Mouse (Mus musculus) CD4-positive, CD25-positive, alpha-beta regulatory T cell, adult 4 months (primary cell): ENCODE results near the gene Cnr1. TPM values are rescaled to one million over a fixed set of nuclear protein-coding genes. Genes with fewer than 3 reads are reported as not detected.

ENCODE experiments used
- ATAC-seq: one replicate; pipeline ENCODE4 v1.8.0; 2017
- polyA plus RNA-seq, 2 experiments: library from polyadenylated mRNA; unstranded; fragments of 100-300 nt; shearing (Covaris generic); gene quantifications; one replicate each; pipeline ENCODE4 v1.2.1; 2017

The Cnr1 gene
- not detected for polyA plus RNA-seq

DNA sequence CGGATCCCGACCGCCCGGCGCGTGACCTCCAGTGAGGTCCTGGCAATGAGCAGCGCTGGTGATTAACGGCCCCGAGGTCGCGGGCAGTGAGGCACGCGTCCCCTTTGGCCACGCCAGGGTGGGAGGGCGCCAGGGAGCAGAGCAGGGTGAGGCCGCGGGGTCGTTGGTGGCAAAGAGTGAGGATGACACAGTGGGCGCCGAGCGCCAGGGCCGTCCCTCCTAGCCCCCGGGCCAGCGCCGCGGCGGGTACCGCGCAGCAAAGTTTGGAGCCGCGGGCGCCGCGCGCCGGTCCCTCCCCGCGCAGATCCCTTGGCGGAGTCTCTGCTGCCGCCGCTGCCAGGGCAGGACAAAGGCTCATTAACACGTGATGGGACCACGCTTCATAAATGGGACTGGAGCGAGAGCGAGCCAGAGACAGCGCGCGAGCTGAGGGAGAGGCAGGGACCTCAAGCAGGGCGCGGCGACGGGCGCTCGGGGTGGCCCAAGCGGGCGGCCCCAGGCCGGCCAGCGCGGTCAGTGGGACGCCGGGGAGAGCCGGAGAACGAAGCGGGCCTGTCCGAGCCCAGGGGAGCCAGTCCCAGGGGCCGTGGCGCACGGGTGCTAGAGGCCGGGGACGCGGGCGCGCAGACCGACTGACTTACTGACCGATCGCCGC lies at the start of gene Cnr1:
Gene Cnr1 (plus strand): TSS at position 360 of the 655 bp plus-strand sequence.
- ATAC-seq, result peak; percentile 53

DNA sequence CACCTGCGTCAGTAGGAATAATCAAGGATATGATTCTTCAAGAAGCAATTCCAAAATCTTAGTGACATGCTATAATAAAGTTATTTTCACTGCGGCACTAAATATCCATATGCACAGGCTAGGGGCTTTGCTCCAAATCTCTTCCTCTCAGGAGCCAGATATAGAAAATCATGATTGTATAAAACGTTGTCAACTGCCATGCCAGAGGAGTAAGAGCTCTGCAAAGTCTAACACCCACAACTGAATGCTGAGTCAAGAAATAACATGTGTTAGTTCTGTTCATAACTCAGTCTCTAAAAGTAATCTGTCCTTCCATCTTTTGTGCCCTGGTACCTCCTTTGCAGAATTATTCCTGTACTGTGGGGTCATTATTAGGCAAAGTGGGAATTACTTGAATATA lies 44.4 kb upstream of the Cnr1 start:
- no peak for ATAC-seq

DNA sequence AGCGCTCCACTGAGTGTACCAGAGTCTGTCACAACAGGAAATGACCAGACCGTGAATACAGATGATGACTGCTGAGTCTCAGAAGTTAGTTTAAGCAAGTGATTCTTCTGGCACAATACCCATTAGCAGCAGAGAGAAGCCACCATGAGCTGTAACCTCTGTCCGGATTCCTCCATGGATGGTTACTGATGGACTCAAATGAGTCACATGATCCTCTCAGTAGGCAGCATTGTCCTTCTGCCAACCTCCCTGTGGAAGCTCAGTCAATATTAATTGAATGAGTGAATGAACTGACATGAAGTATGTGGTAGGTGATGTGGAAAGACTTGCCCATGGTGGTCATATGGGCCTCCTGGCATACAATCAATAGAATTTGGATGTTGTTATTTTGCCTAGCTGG lies 38.4 kb upstream of the Cnr1 start:
- no peak for ATAC-seq

DNA sequence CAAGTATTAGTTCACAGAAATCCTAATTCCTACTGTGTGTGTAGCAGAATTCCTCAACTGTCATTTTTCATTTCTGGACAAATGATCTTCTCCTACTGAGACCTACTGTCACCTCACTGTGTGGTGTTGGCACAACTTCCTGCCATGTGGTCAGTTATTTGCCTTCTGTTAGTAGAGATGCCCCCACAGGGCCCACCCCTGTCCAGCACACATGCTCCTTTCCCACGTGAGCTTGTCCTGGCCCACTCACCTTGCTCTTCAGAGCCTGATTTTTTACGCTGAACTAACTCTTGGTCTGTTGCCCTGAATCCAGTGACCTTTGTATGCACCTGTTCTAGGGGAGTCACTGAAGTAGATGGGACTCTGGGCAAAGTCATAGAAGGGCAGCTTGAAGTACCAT lies 34.4 kb upstream of the Cnr1 start:
- no peak for ATAC-seq

DNA sequence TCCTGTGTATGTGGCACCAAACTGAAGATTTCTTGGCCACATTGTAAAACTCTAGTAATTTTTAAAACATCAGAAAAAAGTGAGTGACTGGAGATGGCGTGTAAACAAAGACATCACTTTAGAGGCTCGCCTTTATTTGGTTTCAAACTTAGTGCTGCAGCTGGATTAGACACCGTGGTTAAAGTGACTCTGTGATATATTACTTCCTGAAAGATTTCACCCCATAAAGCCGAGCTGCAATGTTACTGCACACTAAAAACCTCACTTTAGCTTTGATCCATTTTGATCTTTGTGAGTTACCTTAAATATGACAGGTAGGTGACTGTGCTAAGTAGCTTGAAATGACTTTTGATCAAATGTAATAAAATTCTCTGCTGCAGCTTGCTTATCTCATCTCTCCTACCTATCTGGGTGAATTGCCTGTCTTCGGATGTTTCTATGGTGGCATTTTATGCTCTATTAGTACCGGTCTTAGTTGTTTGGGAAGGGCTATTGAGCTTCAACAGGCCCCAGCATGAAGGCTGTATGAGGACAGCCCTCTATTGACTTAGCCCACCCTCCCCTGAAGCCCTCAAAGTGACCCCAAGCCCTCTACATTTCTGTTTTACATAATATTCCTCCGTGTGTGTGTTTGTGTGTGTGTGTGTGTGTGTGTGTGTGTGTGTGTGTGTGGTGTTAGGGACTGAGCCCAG lies 32.1 kb upstream of the Cnr1 start:
- ATAC-seq, result no peak

DNA sequence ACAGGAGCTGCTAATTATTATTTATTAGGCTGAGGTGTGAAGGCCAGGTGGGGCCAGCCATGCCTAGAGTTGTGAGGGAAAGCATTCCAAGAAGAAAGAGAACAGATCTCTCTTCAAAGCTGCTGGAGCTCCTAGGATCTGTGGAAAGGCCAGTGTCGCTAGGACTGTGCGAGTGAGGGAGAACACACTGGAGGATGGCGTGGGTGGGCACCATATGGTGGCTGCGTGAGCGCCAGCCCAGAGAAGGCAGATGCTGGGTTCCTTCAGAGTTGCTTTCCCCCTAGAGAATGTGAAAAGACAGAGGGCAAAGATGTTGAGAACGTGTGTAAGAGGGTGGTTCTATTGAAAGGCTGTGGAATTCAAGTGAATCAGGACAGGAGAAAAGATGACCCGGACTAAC lies 30.6 kb upstream of the Cnr1 start:
- ATAC-seq, result no peak

DNA sequence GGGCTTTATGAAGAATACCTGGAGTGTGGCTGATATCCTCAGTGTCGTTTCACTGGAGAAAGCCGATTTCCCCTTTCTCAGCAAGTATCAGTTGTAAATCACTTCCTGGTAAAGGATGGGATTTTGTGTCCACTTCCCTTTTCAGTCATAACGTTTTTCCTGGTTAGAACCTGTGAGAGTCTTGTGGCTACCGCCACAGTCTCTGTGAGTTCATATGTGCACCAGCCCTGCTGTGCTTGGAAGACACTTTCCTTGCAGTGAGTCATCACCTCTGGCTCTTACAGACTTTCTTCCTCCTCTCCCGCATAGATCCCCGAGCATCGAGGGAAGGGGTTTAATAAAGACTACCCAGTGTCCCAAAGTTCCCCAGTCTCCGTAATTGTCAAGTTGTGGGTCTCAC lies 29.3 kb upstream of the Cnr1 start:
- ATAC-seq, result no peak

DNA sequence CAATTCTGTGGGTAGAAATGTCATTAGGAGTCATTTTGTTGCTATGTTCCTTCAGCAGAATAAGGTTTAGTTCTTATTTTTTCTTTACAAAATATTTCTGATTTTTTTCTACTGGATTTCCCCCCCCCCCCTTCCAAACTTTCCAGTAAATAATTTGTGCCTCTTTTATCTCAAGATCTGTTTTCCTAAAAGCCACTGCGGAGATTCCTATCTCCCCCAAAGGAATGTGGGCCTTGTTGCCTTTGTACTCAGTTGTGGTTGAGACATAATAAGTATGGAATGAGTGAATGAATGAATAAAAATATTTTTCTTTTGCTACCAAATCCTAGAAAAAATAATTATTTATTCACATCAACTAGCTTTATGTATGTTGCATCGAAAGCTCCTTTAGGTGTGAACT lies 28.9 kb upstream of the Cnr1 start:
- ATAC-seq, result no peak

DNA sequence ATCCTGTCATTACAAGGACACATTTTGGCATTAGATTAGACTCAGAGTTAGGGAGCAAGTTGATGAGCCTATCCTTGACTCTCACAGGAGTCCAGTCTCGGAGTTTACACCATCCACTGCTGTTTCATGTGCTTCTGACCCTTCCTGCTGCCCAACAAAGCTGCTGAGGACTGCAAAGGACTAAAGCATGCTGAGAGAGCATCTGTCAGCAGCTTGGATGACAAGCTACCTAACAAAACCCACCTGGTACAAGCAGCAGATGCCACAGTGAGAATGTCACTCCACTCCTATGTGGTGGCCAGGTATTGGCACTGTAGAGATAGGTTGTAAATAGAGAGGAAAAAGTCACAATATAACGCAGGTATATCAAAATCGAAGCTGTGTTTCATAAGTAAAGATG lies 22.7 kb upstream of the Cnr1 start:
- ATAC-seq, result no peak

DNA sequence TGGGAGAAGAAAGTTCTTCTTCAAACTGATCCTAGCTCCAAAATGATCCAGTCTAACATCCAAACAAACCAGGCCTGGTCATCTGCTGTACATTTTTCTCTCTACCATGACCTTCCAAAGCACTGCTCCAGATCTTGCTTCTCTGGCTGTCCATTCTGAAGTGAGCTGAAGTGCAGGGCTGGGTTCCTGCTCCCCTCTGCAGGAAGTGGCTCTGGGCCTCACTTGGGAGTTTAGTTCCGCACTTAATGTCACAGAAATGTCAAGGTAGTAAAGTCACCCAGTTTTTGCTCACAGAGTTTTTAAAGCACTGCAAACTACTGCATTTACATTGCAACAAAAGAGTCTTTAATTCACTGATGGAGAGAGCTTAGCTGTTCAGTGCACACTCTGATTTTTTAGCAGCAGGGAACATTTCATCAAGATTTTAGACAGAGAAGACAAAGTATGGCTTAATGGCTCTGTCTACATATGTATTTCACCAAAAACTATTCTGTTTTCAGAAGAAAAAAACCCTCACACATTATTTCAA lies 20.5 kb upstream of the Cnr1 start:
- no peak for ATAC-seq

DNA sequence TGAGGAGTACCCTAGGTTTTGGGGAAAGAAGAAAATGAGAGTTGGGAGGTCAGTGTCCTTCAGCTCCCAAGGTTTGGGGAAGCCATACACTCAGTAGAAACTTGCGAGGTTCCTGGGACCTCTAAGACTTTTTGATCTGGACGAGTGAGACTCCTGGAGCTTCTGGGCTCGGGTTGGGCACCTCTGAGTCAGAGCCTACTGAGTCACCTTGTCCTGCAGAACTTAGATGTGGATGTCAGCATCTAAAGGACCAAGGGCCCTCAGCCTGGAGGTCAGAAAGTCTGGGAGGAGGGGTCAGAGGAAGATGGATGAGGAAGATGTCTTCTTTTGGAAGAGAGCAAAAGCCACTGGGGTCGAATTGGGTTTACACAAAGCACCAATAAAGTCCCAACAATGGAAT lies 19.6 kb upstream of the Cnr1 start:
- ATAC-seq, result no peak

DNA sequence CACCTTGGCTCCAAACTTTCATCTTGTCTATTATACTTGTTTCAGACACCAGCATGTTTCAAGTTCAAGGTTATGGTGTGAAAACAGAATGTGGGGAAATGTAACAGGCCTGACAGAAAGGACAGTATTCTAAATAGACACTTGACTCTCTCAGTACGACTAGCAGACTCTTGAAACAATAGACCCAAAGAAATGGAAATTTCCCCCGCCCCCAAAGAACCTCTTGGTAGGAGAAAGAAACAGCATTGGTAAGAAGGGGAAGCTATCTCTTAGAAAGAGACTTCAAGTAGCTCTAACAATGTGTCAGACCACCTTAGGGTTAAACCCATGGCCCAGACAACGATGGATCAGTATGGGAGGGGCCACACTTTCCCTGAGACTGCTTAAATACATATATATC lies 15.6 kb upstream of the Cnr1 start:
- no peak for ATAC-seq

DNA sequence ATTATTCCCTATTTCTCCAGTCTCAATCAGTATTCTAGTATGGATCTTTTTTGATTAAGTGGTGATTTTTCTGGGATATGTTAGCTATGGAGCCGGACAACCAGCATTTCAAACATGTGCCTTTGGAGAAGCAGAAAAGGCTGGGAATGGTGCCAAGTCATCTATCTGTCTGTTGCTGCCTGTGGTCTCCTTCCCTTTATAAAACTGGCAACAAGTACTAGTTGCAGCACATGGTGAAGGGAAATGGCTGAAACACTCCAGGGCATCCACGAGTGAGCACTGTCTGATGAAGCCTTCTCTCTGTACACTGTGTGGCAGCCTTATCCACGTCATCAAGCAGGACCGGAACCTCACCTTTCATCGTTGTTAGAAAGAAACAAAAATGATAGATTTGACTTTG lies 8.7 kb upstream of the Cnr1 start:
- no peak for ATAC-seq

DNA sequence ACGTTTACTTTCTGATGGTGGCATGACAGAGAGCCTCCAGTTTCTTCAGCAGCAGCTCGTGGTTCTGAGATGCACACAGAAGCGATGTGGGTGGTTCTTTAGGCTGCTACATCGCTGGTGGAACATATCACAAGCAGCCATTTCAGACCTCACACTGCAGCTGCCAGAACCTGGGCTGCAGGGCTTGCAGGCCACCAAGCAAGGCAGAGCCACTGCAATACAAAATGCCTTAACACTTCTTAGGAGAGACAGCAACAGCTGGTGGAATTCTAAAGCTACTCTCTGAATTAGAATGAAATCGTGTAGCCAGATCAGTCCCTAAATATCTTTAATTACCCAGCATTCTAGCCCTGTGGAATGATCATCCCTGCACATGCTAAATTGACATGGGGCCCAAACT lies 3.6 kb upstream of the Cnr1 start:
- ATAC-seq, result no peak

DNA sequence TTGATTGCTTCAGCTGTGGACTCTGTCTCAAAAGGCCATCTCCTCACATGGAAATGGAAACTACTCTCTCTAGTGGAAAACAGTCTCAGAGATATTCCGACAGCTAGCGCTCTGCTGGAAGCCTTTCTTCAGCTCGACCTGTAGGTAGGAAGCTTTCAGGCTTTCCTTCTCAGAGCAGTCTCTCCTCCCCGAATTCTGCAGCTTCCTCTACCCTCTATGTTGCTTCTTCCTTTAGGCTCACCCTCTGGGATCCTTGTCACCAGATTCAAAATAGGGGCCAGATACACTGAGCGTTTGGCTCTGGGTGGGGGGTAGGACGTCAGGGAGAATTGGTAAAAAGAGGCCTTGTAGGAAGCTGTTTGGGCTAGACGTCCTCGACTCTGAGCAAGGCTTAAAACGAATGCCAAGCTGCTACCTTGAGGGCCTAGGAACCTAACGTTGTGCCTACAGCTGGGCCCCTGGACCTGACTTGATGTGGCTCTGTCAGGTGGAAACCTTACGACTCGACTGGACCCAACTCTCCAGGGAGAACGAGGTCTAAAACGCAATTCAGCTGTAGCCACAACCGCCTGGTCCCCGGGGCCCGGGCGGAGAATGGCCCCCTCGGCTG lies 1.1 kb upstream of the Cnr1 start:
- ATAC-seq, result no peak

DNA sequence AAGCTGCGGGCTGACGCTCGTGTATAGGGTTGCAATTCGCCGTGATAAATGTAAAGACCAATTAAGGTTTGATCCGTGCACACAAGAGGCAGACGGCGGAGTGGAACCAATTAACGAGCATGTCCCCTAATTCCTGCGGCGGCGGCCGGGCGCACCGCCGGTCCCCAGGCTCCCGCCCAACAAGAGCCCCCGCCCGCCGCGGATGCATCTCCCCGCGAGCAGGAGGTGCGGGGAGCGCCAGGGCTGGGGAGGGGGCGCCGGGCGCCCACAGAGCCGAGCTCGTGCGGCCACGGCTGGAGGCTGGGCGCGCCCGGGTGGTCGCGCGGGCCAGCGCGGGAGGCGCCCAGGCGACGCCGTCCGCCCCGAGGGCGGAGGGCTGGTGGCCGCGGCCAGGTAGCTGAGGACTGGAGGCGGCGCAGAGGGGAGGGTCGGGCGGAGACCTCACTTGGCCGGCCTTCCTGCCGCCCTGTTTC lies 596 bp upstream of the Cnr1 start:
- peak; percentile 38 for ATAC-seq

DNA sequence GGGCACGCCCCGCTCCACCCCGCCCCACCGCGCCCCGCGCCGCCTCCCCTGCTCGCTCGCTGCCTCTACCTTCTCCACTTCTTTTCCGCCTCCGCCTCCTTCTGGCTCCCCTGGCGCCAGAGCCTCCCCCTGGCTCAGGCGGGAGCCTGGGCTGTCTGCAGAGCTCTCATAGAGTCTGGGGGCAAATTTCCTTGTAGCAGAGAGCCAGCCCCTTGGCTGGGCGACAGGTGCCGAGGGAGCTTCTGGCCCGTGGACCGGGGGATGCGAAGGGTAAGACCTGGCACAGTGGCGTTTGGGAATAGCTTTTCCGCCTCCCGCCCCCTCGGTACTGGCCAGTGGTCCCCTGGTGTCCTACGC lies 474 bp downstream of the Cnr1 start:
- peak; percentile 35 for ATAC-seq

DNA sequence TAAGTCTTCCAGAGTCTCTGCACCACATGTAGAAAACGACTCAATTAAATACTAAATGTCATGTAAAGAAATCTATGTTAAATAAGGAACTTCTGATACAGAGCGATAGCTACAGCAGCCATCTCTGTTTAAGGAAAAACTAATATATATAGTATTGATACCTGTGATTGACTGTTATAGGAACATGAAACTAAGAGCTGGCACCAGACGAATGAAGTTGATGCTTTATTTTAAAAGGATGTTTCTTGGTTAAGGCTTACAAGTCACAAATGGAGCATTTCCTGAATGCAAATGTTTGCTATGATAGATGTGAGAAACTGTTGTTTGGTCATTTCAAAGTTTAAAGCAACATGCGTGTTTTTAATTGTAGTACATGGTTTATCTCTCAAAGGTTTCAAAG lies 1.1 kb downstream of the Cnr1 start:
- no peak for ATAC-seq

DNA sequence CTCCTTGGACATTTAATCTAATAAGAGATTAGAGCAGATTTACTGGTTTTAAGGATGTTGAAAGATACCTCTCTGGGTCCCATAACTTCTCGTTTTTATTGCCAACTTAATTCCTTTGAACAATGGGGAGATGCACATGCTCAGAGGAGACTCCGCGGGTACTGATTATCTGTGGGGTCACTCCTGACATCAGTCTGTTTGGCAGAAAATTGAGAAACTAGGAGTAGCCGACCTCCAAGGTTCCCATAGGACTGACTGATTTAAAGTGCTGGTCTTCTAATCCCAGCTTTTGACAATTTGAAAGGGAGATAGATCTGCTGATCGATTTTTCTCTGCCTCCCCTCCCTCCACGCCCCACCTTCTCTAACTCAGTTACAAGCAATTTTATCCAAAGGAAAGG lies 1.6 kb downstream of the Cnr1 start:
- no peak for ATAC-seq

DNA sequence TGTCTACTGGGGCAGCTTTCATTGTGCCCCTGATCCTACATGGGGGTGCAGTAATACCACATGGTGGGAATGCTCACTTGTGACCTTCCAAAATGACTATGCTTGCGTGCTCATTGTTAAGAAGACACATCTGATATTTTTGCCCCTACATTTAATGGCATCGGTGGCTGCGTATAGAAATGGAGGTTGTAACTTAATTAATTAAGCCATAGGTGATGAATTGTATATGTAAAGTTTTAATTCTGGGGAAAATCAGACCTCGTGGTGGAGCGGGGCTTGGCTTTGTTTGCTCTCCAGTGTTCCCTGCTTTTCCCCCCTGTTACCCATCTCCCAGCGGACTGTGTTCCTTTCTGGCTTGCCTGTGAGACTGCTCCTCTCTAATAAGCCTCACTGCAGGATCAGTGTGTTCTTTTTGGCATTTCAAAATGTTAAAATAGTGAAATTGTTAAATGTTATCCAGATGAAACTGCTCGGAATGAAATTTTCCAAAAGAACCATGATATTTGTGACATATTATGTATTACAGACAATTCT lies 2.4 kb downstream of the Cnr1 start:
- no peak for ATAC-seq

DNA sequence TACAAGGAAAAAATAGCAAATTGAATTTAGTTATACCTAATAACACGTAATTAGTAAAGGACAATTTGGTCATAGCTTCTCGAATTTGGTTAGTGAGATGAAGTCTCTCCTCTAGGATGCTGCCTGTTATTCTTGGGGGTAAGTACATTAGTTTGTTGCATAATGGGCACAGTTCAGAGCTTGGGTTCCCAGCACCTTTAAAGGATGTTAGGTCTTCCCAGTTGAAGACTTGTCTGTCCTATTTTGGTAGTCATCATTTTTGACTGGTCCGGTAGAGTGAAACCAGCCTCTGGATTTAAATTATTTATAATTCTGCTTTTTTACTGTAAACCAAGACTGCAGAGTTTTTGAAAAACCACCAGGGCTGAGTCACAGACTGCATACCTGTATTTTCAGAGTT lies 3.3 kb downstream of the Cnr1 start:
- ATAC-seq, result no peak

DNA sequence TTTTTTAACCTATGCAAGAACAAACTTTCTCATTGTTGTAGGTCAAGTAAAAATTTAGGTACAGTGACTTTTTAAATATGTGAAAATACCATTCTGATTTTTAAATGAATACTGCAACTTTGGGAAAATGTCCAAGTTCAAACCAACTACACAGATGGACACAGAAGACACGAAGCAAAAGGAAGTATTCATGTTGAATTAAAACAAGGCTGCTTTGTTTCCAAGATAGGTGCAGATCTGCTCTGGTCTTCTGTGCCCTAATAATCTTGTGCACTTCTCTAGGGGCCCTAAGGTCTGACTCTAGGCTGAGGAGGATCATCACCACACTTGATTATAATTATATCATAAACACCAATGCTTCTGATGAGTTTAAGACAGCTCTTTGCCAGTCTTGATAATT lies 4.1 kb downstream of the Cnr1 start:
- ATAC-seq, result no peak

DNA sequence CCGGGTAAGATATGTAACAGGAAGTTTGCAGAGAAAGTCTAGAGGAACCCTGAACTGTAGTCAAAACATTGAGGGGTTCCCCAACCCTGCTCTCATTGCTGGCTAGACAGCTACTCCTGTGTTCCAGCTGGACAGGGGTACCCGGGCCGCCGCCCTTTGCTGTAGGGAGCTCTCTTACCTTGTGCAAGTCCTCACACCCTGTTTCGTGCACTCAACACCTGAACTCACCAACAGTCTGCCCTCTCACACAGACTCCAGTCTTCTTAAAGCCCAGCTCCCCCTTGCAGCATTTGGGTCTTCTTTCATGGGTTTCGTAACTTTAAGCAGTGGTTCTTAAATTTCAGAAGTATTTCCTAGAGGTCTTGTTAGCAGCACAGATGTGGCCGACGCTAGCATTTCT lies 7.0 kb downstream of the Cnr1 start:
- no peak for ATAC-seq

DNA sequence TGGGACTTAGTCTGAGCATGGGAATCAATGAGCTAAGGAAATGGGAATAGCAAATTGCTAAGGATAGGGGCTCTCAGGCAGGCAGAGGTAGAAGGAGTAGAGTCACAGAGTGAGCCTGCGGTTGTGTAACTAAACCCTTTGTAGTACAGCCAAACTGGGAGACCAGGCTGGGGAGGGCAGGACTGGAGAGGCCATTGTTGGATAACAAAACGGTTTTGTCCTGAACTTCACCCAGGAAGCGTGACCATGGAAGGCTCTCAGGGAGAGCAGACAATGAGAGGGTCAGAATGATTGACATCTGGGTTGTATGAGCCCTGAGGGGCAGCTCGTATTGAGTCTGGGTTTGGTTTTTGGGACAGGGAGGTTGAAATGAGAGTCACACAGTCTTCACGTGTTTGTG lies 17.2 kb downstream of the Cnr1 start:
- ATAC-seq, result no peak
